ENCODE assay signal across 7 mouse cellular contexts in genomic region chr8:77444166-77444870, GRCm38 (mm10).
DNase-seq lines count a peak whose midpoint lies in the region; ATAC-seq and TF ChIP-seq lines count a peak whose summit lies in the region.

No protein-coding gene starts in this region.

- peaks cover 5% of the 10 kb centered on the region; the same call in 1 of the 2 replicates for H3K4me1 ChIP-seq in liver, embryonic 11.5 days (replicated peaks; ENCODE audit: control insufficient read depth, insufficient read depth, low read length)

- H3K9ac ChIP-seq in liver, embryonic 11.5 days (ENCODE audit: low read depth, low read length), result no peak overlapping the region

- no peak for ATAC-seq in CD4-positive, CD25-positive, alpha-beta regulatory T cell, adult 4 months
- ATAC-seq in liver, embryonic 11.5 days (replicated peaks; ENCODE audit: low FRiP score), result no peak

- H3K36me3 ChIP-seq in liver, embryonic 11.5 days (ENCODE audit: control insufficient read depth, insufficient read depth, low read length), result peaks cover 5% of the 10 kb centered on the region; the same call in 1 of the 2 replicates

- H3K27ac ChIP-seq in gastrocnemius, adult 2 months, result peak overlapping the region; percentile 88
- H3K27ac ChIP-seq in liver, embryonic 11.5 days (ENCODE audit: low read depth, low read length), result no peak overlapping the region

- peak; percentile 22 to 41 for DNase-seq in right cerebral cortex, adult 2 months (ENCODE audit: low spot score in 2 of 2)
- no peak for DNase-seq in right cerebral cortex, postnatal 14 days
- DNase-seq in gastrocnemius, adult 2 months, result peak; percentile 93
- DNase-seq in heart, postnatal 4 days, result peak; percentile 87
- peak; percentile 59 to 70 for DNase-seq in urinary bladder, postnatal 36 days (ENCODE audit: low spot score in 2 of 2)
- DNase-seq in liver, embryonic 11.5 days (ENCODE audit: low spot score), result no peak

- H3K9me3 ChIP-seq in liver, embryonic 11.5 days (ENCODE audit: control insufficient read depth, low read length), result peaks cover 4% of the 10 kb centered on the region; the same call in 1 of the 2 replicates

- H3K4me3 ChIP-seq in gastrocnemius, adult 2 months, result peak overlapping the region; percentile 44
- H3K4me3 ChIP-seq in liver, embryonic 11.5 days (ENCODE audit: low read depth, low read length), result no peak overlapping the region

- WGBS in liver, embryonic 11.5 days, result 81% methylated on average over 10 of the region's 10 CpGs

- no peak for TF ChIP-seq CTCF in gastrocnemius, adult 2 months (IDR thresholded peaks at IDR 0.05)

- no peak overlapping the region for H3K4me2 ChIP-seq in liver, embryonic 11.5 days

- H3K27me3 ChIP-seq in liver, embryonic 11.5 days (replicated peaks; ENCODE audit: control insufficient read depth, insufficient read depth, low read length), result no peaks in the 10 kb centered on the region

- intact Hi-C loops in gastrocnemius, adult 2 months (cut with DNase I), result loop anchor here (5.0 kb wide), 1 partner anchor 73 kb away; the partner anchor contains the start of gene Arhgap10

Comparison
In these comparisons a context has a peak if more than half of its experiments do, and no peak if none do; other contexts are left out.
1. DNase-seq: peak in right cerebral cortex, adult 2 months (2 of 2), gastrocnemius, adult 2 months (single experiment), heart, postnatal 4 days (single experiment) and urinary bladder, postnatal 36 days (2 of 2); none in right cerebral cortex, postnatal 14 days (single experiment) and liver, embryonic 11.5 days (single experiment).